Mouse (Mus musculus): ENCODE measurements around the gene Ttc28.

Ttc28 gene

DNA sequence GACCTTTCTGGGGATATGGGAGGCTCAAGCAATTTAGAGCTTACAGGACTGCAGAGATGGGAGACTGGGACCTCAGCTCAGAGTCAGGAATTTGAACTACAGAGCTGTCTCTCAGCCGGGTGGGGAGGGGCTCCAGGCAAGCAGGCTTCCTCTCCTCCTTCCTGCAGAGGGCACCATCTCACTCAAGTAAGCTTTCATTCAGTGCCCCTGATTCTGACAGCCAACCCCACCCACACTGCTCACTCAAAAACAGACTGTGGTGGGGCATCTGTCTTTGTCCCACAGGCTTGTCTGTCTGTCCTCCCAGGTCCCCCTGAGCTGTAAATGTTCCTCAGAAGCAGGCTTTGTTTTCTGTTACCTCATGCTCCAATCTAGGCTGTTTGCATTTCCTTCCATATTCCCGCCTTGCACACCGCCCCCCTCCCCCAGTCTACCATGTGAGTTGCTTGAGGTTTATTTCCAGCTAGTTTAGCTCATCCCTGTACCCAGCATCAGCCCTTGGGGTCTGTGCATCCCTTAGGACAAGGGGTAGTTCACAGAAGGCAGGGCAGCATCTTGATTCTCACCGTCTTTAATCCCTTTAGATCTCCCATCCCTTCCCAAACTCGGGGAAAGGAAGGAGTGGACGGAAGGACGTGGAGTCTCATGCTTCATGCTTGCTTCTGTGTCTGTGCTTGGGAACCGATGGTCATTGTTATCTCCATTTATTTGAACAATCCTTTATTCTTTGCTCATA lies 328.5 kb downstream of the Ttc28 start:
- peak; percentile 11 to 27 for DNase-seq (ENCODE audit: low spot score in 2 of 2)

DNA sequence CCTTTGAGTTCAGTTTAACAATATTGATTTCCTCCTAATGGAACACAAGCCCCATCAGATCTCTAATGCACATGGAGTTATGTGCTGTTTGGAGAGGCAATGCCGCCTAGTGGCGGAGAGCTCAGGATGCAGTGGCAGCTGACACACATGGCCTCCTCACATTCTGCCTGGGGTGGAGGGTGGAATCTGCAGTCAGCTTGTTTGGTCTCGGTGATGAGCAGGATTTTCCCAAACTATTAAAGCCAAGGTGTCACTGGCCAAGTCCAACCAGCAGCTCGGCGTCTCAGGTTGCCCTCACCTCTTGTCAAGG lies 329.0 kb downstream of the Ttc28 start:
- peak in 1 of 2 experiments; percentile 28 for DNase-seq (ENCODE audit: low spot score in 2 of 2)

DNA sequence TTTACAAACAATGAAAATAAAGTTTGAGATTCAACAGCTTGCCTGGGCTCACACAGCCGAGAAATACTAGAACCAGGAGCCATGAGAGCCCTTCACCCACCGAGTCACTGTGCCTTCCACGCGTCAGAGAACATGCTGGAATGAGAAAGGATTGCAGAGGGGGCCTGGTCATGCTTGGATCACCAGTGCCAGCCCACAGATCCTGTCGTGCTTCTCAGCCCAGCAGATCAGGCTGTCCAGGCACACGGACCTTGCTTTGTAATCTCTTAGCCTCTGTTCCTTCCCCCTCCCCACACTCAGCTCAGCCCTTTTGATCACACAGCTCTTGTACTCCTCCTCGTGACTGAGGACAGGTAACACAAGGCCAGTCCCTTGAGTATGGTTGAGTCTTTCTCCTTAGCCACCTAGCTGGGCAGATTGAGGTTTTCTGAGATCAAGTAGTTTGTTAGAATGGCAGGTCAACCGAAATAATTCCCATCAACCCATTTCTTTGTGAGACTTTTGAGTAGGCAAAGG lies 334.4 kb downstream of the Ttc28 start:
- no peak for DNase-seq (ENCODE audit: low spot score in 2 of 2)

DNA sequence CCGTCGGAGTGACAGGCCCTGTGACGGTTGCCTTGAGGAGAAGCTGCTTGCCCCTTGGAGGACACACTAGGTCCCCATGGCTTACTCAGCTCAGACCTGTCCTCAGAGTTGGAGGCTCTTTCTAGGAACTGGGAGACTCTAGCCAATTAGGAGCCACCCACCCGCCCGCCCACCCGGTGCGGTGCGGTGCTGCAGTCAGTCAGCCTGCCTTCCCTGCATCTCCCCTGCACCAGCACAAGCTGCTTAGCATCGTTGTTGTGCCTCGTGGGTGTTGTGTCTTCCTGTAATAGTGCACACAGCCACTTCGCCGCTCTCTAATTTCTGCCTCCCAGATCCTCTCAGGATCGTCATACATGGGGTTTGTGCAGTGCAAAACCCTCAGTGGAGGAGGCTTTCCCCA lies 335.3 kb downstream of the Ttc28 start:
- DNase-seq (ENCODE audit: low spot score in 2 of 2): no peak

DNA sequence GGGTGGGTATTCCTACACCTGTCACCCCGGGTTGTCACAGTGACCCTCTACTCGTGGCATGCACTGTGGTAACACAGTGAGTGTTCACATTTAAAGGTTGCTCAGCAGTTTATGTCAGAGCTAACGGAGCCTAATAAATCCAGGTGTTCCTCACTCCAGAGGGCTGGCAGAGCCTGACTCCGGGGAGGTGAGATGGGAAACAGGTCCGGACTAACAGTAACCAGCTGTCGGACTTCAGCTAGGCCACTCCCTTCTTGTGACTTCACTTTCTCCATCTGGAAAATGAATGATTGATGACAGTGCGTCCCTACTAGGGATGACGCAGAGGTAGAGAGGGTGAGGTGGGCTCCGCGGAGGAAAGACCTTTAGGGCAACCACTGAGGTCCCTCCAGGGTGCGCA lies 336.1 kb downstream of the Ttc28 start:
- no peak for DNase-seq (ENCODE audit: low spot score in 2 of 2)

DNA sequence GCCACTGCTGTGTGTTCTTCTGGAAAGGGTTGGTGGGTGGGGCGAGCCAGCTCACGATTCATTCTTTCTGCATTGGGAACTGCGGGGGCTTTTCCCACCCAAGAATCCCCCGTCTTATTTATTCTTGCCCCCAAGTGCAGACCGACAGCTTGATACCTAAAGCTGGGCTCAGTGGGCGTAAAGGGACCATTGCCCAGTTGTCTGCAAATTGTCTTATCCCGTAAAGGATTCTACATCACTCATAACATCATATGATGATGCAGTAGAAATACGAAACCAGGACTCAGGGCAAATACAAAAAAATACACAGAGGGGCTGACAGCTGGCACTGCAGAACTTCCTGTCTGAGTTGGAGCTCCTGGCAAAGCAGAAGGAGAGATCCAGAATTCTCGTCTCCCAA lies 336.6 kb downstream of the Ttc28 start:
- DNase-seq (ENCODE audit: low spot score in 2 of 2): no peak

DNA sequence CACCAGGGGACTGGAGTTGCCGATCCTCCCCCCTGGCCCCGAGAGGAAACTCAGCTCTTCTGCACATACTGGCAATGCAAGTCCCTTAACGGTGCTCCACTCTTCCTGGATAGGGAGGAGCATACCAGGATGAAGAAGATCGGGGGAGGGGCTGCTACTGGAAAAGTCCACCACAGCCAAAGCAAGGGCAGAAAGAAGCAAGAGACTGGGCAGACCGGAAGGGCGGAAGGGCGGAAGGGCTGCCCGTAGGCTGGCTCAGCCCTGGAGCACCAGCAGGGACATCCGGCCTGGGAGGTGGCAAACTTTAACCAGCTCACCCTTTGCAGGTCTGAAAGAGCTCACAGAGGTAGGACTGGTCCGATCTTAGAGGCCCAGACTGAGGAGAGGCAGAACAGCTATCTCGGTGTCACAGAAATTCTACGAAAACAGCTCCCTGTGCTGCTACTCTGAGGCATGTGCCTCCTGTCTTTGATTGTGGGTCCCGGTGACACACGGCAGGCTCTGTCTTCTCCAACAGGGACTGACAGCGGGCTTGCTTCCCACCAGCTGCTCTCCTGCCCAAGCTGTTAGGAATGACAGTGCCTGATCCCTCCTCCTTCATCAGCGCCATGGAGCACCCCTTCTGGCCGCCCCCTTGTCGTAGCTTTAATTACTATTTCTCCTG lies 338.0 kb downstream of the Ttc28 start:
- DNase-seq (ENCODE audit: low spot score in 2 of 2): no peak

DNA sequence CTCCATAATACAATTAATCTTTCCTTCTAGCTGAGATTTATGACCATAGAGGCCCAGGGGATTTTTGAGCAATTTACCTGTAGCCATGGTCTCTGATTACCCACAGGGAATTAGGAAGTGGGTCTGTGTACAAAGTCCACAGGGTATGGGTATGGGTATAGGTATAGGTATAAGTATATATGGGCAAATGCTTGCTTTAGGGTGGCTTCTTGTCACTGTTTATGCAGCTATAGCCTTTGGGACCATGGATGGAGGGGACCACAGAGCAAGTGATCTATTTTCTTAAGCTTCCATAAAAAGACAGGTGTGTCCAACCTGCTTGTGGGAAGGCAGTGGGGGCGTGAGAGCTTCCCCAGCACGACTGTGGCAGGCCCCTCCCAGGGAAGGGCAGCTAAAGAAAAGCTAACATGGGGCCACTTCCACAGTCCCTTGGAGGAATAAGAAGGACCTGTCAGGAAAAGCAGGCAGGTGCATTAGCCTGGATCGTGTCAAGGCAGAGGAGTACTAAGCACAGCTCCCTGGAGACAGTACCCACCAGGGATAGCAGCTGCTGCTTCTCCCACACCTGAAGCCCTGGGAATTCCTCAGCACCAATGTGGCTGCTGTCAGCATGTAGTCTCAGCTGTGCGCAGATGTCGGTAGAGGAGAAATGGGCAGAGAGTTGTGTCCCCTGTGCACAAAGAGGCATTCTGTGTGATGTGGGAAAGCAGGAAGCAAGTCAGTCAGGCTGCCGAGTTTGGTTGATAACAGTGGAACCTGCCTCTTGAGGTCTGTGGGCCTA lies 338.7 kb downstream of the Ttc28 start:
- no peak for DNase-seq (ENCODE audit: low spot score in 2 of 2)

DNA sequence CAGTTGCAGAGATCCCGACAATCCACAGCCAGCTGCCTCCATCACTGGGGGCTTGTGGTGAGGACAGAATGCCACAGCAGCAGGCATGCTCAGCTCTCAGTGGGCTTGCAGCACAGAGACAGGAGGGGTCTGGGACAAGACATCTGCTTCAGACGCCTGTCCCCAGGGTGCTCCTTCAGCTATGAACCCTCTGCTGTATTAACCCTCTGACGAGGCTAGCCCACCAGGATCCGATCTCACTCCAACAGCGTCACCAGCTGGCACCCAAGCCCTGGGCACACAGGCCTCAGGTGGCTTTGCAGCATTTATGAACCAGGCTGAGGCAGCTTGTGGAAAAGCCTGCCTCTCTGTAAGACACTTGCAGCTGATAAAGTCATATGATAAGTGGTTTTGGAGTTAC lies 339.4 kb downstream of the Ttc28 start:
- no peak for DNase-seq (ENCODE audit: low spot score in 2 of 2)

DNA sequence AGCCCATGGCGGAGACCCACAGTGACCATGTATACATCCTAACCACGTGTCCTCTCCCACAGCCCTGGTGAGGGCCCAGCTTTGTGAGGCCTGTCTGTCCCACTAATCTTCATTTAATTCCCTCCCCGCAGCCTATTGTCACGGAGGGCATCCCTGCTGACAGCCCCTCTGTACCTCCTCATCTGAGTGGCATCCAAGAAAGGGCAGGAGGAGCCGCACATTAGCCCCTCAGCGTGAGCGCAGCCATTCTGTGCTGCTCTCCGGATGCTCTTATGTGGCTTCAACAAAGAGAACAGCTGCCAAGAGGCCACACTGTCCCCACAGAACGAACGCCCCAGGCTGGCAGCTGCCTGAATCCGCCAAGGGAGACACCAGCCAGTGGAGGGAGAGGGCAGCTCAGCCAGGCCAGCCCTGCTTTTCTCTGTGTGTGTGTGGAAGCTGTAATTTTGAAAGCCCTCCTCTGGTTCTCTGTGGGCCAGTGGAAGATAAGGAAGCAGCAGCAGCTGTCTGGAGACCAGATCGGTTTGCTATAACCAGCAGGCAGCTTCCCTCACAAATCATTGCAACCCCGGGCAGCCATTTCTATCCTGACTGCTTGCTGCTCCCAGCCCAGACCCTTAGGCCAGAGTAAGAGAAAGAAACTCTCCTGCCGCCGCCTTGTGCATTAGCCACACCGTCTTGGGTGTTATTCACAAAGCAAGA lies 341.2 kb downstream of the Ttc28 start:
- no peak for DNase-seq (ENCODE audit: low spot score in 2 of 2)

DNA sequence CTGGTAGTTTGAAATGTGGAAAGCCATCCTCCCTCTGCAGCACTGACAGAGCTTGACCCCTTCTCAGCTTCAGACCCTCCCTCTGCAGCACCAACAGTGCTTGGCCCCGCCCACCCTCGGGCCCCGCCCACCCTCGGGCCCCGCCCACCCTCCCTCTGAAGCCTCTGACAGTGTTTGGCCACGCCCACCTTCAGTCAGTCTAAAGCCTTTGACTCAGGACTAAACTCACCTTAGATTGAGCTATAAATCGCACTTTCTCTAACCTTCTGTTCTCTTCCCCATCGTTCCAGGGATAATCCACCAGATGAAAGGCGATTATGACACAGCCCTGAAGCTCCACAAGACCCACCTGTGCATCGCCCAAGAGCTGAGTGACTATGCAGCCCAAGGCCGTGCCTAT lies 343.2 kb downstream of the Ttc28 start:
- no peak for DNase-seq (ENCODE audit: low spot score in 2 of 2)

DNA sequence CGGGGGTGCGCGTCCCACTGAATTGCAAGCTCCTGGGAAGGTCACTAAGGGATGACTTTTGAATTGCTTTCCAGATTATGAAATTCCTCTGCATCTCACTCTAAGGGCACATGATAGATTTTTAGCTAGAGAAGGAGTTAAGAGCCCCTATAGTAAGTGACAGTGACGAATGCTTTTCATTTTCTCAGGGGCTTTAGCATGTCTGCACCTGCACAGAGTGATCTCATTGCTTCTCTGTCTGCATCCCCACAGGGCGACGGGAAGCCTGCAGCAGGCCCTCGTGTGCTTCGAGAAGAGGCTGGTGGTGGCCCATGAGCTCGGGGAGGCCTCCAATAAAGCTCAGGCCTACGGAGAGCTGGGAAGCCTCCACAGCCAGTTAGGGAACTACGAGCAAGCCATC lies 345.7 kb downstream of the Ttc28 start:
- no peak for DNase-seq (ENCODE audit: low spot score in 2 of 2)

DNA sequence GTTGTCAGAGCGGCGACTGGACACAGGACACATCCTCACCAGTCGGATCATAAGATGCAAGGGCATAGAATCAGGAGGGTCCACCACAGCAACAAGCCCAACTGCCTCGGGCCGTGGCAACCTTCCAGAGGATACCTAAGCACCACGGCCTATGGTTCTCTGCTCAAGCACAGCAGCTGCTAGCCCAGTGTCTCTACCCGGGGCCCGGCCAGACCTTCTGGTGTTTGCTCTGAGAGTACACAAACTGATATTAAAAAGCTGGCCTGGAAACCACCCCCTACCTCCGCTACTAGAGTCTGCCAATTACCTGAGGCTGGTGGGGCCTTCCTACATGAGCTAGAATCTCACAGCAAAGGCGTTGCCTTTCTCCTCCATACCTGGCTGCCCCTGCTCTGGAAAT lies 346.9 kb downstream of the Ttc28 start:
- no peak for DNase-seq (ENCODE audit: low spot score in 2 of 2)

DNA sequence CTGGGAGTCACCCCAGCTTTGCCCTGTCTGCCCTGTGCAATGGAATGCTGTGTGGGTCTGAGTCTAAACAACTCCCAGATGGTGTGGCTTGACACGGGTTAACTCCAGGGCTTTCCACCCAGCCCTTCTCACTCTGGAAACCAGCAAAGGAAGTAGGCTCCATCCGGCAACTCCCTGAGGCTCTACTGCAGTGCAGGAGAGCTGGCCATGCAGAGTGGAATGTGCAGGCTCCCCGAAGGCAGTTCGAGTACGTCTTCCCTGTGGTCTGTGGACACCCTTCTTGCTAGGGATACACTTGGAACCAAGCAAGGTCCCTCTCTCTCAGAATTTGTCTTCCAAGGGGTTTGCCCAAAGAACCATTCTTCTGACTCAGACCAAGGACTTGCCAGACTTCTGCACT lies 348.2 kb downstream of the Ttc28 start:
- DNase-seq (ENCODE audit: low spot score in 2 of 2): no peak

DNA sequence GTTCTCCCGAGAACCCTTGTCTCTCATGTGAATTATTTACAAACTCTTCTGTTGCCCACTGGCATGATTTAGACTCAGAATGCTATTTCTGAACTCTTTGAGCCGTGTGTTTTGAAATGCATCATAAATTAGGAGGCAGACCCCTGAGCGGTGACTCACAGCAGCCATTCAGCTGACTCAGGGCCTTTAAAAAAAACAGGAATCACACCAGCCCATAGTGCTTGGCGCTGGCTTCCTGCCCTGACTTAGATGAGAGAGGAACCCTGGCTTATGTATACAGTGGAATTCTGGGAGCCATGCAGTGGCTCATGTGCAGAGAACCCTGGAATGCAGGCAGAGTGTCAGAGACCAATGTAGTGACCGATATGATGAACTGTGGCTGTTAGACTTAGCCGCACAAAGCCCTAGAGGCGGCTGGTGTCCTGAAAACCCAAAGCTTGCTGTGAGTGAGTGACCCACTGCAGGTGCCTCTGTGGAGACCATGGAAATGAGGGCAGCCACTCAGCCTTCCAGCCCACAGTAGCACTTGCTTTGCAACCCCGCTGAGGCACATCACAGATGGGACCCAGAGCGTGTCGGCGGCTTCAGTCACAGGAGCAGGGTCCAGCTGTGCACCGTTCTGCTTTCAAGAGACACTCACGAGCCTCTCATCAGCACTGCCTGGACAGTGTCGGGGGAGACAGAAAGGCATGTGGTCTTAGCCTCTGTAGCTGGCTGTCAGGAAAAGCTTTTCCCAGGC lies 348.9 kb downstream of the Ttc28 start:
- DNase-seq (ENCODE audit: low spot score in 2 of 2): no peak

DNA sequence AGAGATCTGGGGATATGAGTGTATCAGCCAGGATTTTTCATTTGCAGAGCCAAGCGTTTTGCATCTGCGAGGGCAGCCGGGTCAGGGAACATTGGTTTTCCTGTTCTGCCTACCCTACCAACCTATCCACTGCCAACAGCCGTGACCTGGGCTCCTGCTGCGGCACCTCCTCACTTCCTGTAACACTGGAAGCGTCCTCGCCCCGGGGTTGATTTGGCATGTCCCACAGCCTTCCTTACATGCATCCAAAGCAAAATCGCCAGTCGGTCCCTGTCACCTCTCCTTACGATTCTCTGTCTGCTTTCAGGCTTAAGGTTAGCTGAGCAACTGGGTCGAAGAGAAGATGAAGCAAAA lies 349.4 kb downstream of the Ttc28 start:
- no peak for DNase-seq (ENCODE audit: low spot score in 2 of 2)

DNA sequence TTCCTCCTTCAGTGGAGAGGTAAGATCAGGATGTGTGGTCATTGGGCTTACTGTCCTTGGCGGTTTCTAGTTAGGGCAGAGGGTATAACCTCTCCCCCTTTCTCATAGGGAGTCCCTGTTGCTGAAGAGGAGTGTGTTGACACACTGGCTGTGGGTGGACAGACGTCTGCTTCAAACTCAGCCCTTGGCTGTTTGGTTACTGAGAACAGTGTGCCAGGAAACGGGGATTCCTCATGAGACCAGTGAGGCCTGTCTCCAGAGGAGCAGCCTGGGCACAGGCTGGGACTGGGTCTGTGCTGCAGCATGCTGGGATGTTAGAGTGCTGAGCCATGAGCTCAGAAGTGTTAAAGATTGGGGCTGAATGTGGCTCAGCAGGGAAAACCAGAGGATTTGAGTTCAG lies 350.1 kb downstream of the Ttc28 start:
- no peak for DNase-seq (ENCODE audit: low spot score in 2 of 2)

DNA sequence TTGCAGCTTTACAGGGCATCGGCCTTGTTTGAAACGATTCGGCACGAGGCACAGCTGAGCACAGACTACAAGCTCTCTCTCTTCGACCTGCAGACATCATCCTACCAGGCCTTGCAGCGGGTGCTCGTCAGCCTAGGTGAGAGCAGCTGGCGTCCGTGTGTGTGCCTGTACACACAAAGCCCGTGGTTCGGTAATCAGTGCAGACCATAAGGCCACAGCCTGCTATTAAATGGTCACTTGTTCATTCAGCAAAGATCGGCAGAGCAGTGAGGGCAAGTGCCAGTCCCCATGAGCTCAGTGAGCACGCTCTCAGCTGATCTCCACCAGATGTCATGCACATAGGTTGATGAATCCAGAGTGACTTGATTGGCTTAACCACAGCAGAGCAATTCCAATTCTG lies 351.4 kb downstream of the Ttc28 start:
- DNase-seq (ENCODE audit: low spot score in 2 of 2): no peak

DNA sequence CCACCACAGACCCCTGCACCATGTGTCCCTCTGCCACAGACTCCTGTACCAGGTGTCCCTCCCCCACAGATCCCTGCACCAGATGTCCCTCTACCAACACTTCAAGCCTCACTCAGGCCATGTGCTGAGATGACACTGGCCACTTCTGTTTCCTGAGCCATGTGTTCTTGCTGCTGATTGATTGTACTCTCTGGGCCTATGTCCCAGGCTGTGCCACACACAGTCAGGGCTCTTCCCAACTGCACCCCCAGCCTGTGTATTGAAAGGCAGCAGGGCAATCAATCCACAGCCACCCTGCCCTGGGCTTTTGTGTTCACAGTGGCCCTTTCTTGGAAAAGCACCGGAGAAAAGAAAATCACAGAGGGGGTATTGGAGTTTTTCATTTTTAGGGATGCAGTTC lies 352.2 kb downstream of the Ttc28 start:
- DNase-seq (ENCODE audit: low spot score in 2 of 2): no peak

DNA sequence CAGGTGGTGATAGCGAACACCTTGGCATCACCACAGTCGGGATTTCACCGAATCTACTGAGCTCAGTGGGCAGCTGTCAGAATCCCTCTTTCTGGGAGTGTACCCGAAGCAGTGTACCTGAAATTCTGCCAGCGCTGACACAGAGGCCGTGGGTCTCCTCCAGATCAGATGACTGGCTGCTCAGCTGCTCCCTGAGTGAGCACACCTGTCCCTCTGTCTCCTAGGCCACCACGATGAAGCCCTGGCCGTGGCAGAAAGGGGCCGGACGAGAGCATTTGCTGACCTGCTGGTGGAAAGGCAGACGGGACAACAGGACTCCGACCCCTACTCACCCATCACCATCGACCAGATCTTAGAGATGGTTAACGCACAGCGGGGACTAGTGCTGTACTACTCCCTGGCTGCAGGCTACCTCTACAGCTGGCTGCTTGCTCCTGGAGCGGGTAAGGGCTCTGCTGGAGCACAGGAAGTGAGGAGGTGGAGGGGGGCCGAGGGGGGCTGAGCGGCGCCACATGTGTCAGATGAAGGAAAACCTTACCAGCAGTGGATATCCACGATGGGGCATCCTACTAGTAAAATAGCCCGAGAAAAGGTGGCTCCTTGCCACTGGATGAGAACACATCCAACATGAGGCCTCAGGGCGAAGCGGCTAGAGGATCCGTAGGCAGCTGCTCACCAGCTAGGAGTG lies 353.6 kb downstream of the Ttc28 start:
- DNase-seq (ENCODE audit: low spot score in 2 of 2): no peak

DNA sequence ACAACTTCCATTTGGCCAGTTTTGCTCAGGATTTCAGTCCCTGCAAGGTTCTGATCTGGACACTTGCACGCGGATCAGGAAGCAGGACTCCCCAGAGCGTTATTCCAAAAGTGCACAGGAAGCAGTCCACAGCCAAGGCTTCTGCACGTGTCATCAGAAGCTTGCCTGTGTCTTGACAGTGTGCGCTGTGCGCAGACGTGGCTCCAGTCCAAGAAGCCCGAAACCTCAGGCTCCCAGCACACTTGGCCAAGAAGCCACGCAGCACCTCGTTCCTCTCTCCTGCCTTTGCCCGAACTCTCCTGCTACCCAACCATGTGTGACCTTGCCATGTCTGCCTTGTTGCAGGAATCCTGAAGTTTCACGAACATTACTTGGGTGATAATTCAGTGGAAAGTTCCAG lies 355.5 kb downstream of the Ttc28 start:
- no peak for DNase-seq (ENCODE audit: low spot score in 2 of 2)

Measured in natural killer cell, adult 2 months (primary cell).